Mouse (Mus musculus): Measurements from ENCODE around the gene Palld.
A peak's percentile ranks its signal among the peaks of the same experiment; 100 is the strongest.

Palld gene

DNA sequence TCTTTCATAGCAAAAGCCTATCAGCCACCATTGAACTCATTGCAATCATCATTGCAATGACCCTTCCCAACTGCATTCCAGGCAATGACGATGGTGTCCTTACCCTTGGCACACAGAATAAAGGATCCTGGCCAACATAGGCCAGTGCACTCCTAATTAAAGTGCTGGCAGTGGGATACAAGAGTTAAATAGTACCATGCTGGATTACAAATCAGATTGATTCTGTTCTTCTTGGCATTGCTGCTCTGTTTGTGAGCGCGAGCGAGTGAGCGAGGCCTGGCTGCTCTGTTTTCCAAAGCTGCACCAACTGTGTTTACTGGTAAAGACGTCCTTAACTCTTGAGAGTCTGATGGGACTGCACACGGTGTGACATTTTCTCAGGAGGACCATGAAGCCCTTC lies 37.1 kb downstream of the Palld start:
- no peak for DNase-seq (ENCODE audit: low spot score)

DNA sequence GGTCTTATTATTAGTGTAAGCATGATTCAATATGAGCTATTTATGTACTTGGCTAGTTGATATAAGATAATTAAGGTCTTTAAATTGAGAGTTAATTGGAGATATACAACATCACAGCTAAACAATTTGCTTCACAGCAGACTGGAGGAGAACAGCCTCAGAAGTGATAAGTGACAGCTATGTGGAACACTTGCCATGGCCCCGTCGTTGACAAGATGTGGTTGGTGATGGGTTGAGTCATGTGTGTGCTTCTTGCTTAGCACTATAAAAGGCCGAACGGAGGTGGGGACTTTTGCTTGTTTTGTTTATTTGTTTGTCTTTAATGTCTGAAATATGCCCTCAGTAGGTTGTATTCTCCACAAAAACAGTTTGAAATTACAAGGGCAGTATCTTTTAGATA lies 51.2 kb downstream of the Palld start:
- DNase-seq (ENCODE audit: low spot score): no peak

GRCm38 (mm10) chr8:61848581-61849162 lies 53.8 kb downstream of the Palld start:
- DNase-seq (ENCODE audit: low spot score): peak; percentile 77

DNA sequence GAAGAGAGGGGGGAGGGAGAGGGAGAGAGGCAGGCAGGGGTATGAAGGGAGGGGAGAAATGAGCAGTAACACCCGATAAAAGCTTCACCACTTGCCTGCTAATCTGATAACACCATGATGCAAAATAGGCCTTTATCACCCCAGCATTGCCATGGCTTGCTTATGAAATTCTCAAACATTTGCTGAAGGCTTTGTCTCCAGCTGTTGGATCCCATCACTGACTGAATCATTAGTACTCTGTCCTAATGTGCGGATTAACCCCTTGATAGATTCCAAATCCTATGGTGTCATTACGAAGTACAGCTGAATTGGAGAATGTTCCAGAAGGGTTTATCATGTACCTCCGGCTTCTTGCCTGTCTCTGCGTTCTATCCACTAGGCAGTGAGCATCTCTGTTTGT lies 55.0 kb downstream of the Palld start:
- DNase-seq (ENCODE audit: low spot score): no peak

DNA sequence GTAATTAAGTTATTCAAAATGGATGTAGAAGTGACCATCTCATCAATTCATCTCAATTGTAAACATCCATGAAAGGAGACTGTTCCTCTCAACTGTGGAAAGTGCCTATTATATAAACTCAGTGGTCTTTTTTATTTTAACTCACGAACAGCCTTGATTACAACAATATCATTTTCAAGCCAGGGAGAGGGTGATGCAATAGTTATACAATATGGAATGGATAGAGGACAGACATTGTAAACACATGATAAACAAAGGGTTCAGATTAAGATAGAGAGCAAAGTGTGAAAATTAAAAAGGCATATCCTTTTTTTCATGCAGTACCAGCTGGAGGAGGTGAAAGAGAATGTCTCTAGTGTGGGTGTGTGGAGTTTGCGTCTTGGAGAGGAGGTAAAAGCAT lies 57.5 kb downstream of the Palld start:
- DNase-seq (ENCODE audit: low spot score): no peak

- DNase-seq (ENCODE audit: low spot score): no peak
Measured at GRCm38 (mm10) chr8:61844575-61844974, 57.9 kb downstream of the Palld start.

- DNase-seq (ENCODE audit: low spot score): no peak
Measured at GRCm38 (mm10) chr8:61843776-61844175, 58.7 kb downstream of the Palld start.

GRCm38 (mm10) chr8:61833211-61833610 lies 69.3 kb downstream of the Palld start:
- DNase-seq (ENCODE audit: low spot score): no peak

- DNase-seq (ENCODE audit: low spot score): no peak
Measured at GRCm38 (mm10) chr8:61831944-61832343, 70.5 kb downstream of the Palld start.

GRCm38 (mm10) chr8:61830821-61831220 lies 71.7 kb downstream of the Palld start:
- peak; percentile 67 for DNase-seq (ENCODE audit: low spot score)

- no peak for DNase-seq (ENCODE audit: low spot score)
Measured at GRCm38 (mm10) chr8:61824563-61824962, 77.9 kb downstream of the Palld start.

GRCm38 (mm10) chr8:61823157-61823556 lies 79.3 kb downstream of the Palld start:
- DNase-seq (ENCODE audit: low spot score): no peak

- no peak for DNase-seq (ENCODE audit: low spot score)
Measured at GRCm38 (mm10) chr8:61803764-61804163, 98.7 kb downstream of the Palld start.

- DNase-seq (ENCODE audit: low spot score): no peak
Measured at GRCm38 (mm10) chr8:61802840-61803239, 99.7 kb downstream of the Palld start.

DNA sequence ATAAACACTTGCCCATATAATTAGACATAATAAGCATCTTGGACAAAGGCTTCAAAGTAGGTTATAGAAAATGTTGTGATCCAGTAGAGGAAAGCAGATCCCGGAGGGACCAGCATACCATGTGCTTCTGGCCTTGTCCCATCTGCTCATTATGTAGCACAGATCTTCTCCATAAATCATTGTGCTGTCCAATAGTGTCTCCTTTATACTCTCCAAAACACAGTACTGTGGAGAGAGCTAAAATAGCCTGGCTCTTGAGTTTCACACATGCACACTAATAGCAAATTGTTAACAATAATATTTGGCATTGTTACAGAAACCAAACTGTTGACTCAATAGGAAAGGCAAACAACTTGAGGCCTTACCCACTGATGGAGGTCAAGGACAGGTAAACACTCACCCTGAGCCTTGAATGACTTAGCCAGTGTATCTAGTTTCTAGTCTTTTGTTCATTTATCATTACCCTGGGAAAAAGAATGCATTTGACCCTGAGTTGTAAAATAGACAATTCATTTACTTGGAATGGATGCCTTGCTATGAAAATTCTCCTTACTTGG lies 105.0 kb downstream of the Palld start:
- DNase-seq (ENCODE audit: low spot score): no peak

DNA sequence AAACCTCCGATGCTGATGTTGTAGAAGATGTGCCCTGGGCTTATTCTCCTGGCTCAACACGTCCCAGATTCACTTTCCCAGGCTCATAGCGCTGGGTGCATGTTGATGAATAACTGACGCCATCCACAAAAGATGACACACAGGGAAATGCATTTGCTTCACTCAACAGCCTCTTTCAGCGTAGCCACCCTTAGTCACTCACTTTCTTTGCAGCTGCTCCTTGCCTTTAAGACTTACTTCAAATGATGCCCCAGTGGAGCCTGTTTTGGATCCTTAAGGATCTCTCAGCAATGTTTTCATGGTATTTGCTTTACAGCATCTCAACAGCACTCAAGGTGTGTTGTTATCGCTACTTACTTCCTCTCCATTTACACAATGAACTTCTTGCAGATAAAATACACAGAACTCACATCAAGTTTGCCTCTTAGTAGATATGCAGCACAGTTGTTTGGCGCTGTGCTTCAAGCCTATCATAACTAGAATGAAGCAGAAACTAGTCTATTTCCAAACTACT lies 105.9 kb downstream of the Palld start:
- no peak for DNase-seq (ENCODE audit: low spot score)

- DNase-seq (ENCODE audit: low spot score): no peak
Measured at GRCm38 (mm10) chr8:61789946-61790345, 112.5 kb downstream of the Palld start.

DNA sequence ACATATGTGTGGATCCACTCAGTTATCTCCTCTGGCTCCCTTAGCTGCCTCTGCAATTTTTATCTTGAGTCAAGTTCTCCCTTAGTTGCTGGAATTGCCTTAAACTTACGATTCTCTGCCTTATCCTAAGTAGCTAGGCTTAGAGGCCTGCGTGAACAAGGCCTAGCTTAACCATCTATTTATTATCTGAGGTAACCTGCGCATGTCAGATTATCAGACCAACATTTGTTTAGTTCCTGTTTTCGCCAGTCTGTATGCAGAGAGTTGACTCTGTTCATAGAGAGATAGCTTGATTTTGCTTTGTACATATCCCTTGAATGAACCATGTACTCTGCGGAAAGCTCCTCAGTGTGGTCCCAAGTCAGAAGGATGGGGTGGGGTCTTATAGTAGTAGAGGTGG lies 113.2 kb downstream of the Palld start:
- DNase-seq (ENCODE audit: low spot score): no peak

DNA sequence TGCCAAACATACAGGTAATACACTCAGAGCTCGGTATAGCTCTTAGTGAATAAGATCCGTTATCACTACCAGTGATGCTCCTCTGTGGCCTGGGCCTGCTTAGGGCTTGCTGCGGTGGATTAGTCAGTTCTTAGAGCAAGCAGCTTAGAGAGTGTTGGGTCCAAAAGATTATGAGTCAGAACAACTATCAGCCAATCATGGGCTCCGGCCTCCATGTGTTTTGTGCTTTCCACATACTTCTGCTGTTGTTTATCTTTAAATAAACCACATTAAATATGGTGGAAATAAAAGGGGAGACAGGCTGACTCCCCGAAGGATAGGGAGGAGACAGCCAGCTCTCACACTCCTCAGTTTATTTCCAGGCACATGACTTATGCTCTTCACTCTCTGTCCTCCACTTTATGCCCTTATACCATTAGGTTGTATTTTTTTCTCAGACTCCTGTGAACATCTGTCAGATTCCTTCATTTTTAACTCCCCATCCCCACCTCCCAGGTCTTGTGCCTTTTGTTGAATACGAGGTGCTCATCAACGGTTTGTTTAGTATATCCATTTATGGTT lies 119.5 kb downstream of the Palld start:
- no peak for DNase-seq (ENCODE audit: low spot score)

DNA sequence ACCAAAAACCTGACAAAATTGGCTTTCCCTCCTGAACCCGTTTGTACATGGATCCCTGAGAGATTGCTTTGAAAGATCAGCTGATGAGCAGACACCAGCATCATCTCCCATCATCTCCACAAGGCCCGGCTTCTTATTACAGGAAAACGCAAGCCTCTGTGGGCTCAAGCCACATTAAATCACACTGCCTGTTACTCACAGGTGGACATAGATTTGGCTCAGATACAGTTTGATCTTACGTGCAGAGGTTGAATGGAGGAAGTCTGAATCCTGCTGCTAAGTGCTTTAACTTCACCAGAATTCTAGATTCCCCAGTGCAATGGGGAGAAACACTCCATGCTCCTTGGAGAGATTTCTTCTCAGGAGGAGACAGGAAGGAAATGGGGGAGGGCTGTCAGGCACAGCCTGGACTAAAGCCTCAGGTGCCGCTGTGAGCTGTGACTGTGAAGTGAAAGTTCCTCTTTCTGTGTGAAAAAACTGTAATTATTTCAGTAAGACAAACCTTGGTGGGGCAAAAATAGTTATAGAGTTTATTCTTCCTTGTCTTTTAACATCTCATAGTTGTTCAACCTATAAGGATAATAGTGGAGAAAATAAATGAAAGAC lies 121.7 kb downstream of the Palld start:
- DNase-seq (ENCODE audit: low spot score): no peak

- DNase-seq (ENCODE audit: low spot score): no peak
Measured at GRCm38 (mm10) chr8:61778194-61778593, 124.3 kb downstream of the Palld start.

DNA sequence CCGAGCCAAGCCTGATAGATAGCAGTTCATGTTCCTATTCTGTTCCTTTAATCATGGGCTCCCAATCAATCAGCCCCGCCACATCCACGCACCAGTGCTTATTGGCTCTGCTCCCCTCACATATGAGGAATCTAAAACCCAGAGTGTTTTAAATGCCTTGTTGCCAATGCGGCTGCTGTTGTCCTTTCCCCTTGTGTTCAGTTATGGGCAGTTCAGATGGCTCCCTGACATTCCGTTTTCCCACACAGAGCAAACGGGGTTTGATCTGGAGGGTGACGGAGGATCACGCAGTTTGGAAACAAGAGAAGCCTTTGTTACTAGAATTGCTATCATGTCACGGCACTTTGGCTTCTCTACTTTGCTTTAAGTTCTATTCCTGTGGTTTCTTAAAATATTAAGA lies 125.9 kb downstream of the Palld start:
- no peak for DNase-seq (ENCODE audit: low spot score)

DNA sequence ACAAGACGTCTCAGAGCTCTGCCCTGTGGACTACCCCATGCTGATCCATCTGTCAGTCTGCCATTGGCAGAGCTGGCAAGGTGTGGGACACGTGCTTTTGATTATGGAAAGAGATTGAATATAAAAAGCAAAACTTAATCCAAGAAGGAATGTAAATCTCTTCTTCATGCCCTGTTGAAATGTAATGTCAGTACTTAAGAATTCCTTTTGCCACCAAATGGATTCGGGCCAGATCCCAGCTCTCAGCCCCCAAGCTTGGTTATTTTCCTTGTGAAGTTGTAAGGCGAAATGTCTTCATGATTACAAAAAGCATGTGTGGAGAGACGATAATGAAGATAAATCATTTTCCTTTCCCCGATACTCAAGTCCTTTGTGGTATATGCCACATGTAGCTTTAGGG lies 126.6 kb downstream of the Palld start:
- no peak for DNase-seq (ENCODE audit: low spot score)
